Mouse (Mus musculus) T-helper 17 cell (primary cell): ENCODE measurements around the gene Vps54.

ENCODE experiments used
- in situ Hi-C, 2 experiments: fragments of 300-600 bp; cut with MboI, MseI; formaldehyde crosslinking; loops; 1 replicate in 1 of 2; 2 replicates in 1 of 2; pipeline ENCODE4 v1.15.1; 2025; ENCODE audit warnings: high pct_unique_total_duplicates in 2 of 2

The Vps54 gene

GRCm38 (mm10) chr11:21239021-21239661 is at the start of gene Vps54:
Gene Vps54 (plus strand): TSS chr11:21239281.
- in situ Hi-C loops: no loop called here

DNA sequence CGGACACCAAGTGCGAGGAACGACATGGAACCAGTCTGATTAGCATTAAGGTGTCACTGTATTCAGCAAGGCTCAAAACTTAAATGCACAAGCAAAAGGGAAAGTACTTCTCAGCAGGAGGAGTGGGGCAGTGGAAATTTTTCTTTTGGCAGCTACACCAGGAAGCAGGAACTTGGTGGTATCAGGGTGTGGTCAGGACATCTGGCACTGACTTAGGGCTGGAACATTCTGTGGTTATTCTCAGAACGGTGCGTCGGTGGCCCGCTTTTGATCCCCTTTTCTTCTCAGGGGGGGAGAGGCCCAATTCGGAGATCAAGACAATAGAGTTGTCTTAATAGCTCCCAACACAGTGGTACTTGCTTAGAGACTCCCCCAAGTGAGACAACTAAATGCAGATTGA is 47.3 kb upstream of the Vps54 start:
- in situ Hi-C loops: loop anchor here in 1 of 2 experiments (25.0 kb wide), 1 partner anchor 370 kb away; the partner anchor contains the start of genes Mdh1 and Wdpcp

GRCm38 (mm10) chr11:21194851-21195250 is 44.2 kb upstream of the Vps54 start:
- in situ Hi-C loops: loop anchor here (5.0 to 25.0 kb wide), 3 partner anchors 72 to 398 kb away; partner anchors contain the start of genes Mdh1 (in 1 of the 2) and Wdpcp (in 1 of the 2)

DNA sequence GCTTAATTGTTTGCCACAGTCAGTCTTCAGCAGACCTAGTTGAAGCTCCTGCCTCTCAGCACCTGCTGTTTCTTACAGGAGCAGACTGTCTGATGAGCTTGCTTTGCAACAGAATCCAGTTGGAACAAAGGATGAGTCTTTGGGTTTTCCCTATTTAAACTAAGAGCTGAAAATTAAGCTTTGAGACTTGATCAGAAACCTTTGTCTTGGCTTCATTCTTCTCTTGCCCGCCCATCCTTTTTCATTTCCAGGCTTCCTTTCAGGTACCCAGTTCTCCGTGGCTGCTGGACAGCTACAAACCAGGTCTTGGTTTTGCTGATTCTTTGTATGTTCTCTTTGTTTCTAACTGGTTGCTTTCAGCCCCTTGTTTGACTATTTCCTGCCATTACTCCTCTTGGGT is 30.0 kb upstream of the Vps54 start:
- in situ Hi-C loops: no loop called here

DNA sequence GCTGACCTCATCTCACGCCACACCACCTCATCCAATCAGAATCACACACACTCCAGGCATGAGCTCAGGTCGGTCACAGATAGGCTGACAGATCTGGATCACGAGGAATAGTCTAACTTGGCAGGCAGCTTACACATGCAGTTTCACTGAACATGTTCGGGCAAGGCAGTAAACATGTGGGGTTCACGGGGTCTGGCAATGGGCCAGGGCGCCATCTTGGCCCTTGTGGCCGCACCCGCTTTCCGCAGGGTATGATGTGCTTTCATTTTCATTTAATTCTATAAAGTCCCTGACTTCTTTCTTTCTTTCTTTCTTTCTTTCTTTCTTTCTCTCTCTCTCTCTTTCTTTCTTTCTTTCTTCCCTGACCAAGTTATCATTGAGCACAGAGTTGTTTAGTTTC is 29.4 kb upstream of the Vps54 start:
- in situ Hi-C loops: loop anchor here in 1 of 2 experiments (10.0 kb wide), 1 partner anchor 1465 kb away; no protein-coding TSS in a partner anchor

GRCm38 (mm10) chr11:21217419-21217818 is 21.7 kb upstream of the Vps54 start:
- in situ Hi-C loops: loop anchor here in 1 of 2 experiments (10.0 kb wide), 1 partner anchor 1457 kb away; no protein-coding TSS in a partner anchor

- in situ Hi-C loops: loop anchor here in 1 of 2 experiments (10.0 kb wide), 1 partner anchor 1456 kb away; no protein-coding TSS in a partner anchor
These were observed 19.8 kb upstream of the Vps54 start for GRCm38 (mm10) chr11:21219281-21219680.

DNA sequence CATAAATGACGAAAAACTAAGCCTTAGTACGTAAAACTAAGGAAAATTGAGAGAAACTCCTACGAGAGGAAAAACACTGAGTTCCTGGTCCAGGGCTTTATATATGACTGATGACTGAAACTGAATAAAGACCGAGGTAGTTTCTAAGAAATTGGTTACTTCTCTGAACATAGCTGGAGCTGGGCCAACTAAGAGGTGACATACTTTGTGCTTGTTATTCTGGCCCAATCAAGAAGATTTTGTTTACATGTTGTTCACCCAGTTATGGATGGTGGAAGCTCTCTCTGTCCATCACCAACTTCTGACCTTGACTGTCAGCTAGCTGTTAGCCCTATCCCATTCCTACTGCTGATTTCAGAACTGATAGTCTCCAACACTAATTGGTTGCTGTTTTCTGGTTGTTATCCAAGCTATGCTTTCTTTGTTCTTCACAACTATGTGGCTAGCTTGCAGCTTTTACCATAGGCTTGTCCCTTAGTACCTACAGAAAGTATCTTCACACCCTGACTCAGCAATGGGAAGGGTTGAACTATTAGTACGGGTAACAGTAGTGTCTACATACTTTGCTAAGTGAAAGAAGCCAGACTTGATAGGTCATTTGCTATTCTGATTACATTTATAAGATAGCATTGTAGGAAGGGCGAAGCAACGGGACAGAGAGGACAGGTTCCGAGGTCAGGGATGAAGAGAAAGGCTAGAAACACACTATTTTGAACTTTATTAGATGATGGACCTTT is 19.1 kb upstream of the Vps54 start:
- in situ Hi-C loops: loop anchor here (5.0 to 10.0 kb wide), 5 partner anchors 33 to 1635 kb away; no protein-coding TSS in a partner anchor

DNA sequence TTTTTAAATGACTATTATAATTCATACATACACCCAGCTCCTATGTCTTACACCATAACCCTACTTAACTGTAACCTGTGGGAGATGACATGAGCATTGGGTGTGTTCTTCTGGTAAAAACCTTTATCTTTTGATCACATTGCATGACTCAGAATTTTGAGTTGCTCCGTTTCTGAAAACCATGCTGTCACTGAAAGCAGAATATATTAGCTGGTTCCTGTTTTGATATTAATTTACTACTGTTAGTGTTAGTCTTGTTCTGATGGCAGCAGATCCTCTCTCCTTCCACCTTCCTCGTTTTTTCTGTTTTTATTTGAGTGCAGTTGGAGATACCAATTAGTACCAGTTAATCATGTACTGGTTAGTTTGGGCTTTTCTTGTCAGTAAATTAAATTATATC is 18.3 kb upstream of the Vps54 start:
- in situ Hi-C loops: loop anchor here (5.0 to 10.0 kb wide), 4 partner anchors 33 to 1634 kb away; no protein-coding TSS in a partner anchor

GRCm38 (mm10) chr11:21221396-21221795 is 17.7 kb upstream of the Vps54 start:
- in situ Hi-C loops: loop anchor here (5.0 to 10.0 kb wide), 4 partner anchors 34 to 1633 kb away; no protein-coding TSS in a partner anchor

- in situ Hi-C loops: loop anchor here (5.0 to 10.0 kb wide), 4 partner anchors 35 to 1632 kb away; no protein-coding TSS in a partner anchor
These were observed 16.4 kb upstream of the Vps54 start for GRCm38 (mm10) chr11:21222606-21223207.

GRCm38 (mm10) chr11:21223539-21223938 is 15.5 kb upstream of the Vps54 start:
- in situ Hi-C loops: loop anchor here (5.0 to 10.0 kb wide), 4 partner anchors 36 to 1631 kb away; no protein-coding TSS in a partner anchor

- in situ Hi-C loops: loop anchor here (5.0 to 10.0 kb wide), 4 partner anchors 37 to 1631 kb away; no protein-coding TSS in a partner anchor
These were observed 15.0 kb upstream of the Vps54 start for GRCm38 (mm10) chr11:21224041-21224440.

DNA sequence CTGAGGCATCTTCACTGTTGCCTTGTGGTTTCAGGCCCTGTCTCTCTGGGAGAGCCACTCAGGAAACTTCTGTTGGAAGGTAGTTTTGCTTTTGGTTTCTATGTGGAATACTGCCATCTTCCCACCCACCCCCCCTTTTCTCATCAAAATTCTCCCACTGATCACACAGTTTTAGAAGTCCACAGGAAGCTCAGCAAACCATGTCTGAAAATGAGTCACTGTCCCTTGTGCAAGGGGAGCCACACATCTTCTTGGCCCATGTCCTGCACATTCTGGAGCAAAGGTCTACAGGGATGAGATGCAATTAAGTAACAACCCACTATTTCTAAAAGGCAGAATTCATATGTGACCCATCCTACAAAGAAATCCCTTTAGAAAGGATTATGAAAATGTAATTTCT is 14.6 kb upstream of the Vps54 start:
- in situ Hi-C loops: loop anchor here (5.0 to 10.0 kb wide), 4 partner anchors 37 to 1630 kb away; no protein-coding TSS in a partner anchor

DNA sequence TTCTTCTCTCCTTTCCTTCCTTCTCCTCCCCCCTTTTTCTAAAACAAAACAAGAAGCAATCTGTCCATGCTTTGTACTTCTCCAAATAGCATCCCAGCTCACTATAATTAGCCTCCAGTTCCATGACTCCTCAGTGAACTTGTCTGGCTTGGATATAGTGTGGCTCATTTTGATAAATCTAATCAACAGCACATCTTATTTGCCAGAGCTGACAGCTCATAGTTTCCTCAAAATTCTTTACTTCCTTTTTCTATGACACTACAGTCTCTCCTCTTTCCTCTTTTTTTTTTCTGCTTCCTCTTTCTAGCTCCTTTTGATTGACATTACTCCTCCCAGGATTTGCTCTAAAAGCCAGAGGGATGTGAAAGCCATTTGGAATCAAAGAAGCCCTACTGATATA is 14.1 kb upstream of the Vps54 start:
- in situ Hi-C loops: loop anchor here (5.0 to 10.0 kb wide), 4 partner anchors 38 to 1630 kb away; no protein-coding TSS in a partner anchor

DNA sequence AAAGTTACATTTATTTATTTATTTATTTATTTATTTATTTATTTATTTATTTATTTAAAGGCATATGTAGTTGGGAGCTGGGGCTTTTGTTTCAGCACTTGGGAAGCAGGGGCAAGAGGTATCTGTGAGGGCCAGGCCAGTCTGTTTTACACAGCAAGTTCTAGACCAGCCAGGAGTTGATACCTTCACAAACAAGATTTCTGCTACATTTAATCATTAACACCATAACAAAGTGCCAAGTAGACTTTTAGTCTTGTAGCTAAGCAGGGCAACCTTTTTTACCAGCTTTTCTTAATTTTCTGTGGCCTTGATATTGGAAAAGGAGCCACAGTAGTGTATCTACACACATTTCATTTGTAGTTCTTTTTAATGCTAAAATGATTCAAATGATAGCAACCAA is 3.7 kb upstream of the Vps54 start:
- in situ Hi-C loops: no loop called here

DNA sequence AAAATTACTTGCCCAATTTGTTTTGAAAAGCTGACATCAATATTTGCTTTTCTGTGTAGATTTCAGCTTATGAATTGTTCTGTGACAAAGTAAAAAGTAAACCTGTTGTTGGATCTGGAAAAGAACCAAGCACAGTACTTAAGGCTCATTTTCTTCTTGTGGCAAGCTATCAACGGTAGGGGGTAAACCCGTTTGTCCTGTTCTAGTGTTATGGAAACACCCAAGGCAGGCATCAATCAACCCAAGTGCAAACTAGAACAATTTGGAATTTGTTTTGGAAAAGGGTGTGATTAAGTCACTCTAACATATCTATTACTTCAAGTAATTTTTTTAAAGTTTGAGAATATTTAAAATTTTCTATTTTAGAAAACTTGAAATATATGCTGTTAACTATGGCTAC is 3.3 kb upstream of the Vps54 start:
- in situ Hi-C loops: no loop called here

- in situ Hi-C loops: no loop called here
These were observed 2.1 kb upstream of the Vps54 start for GRCm38 (mm10) chr11:21236996-21237395.

- in situ Hi-C loops: no loop called here
These were observed 1.4 kb upstream of the Vps54 start for GRCm38 (mm10) chr11:21237474-21238278.

GRCm38 (mm10) chr11:21238279-21239020 is 631 bp upstream of the Vps54 start:
- in situ Hi-C loops: no loop called here
